Mouse (Mus musculus): ENCODE results near the gene Asic2. TPM values are rescaled to one million over a fixed set of nuclear protein-coding genes. Genes with fewer than 3 reads are reported as not detected.
A peak's percentile ranks its signal among the peaks of the same experiment; 100 is the strongest.

The Asic2 gene
- polyA plus RNA-seq, 1 experiment from 2014 or later, result 7.7 TPM

DNA sequence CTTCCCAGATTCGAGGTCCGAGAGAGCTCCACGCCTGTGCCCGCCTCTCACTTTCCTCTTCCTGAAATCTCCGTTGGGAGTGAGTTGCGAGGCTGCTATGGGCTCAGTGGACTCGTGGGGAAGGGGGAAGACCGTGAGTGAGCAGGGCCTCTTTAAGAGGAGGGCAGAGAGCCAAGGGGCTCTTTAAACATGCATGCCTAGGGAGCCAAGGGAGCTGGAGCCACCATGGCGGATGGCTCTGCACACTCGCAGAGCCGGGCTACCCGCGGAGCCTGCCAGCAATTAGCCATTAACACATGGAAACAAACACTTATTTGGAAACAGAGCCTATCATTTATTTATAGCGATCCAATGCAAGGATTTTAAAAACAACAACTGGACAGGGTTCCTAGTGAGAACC is 541.4 kb downstream of the Asic2 start:
- ATAC-seq (ENCODE audit: low FRiP score), result no peak
- H3K4me2 ChIP-seq, result peak overlapping the region; percentile 19; the same call in 1 of the 2 replicates

DNA sequence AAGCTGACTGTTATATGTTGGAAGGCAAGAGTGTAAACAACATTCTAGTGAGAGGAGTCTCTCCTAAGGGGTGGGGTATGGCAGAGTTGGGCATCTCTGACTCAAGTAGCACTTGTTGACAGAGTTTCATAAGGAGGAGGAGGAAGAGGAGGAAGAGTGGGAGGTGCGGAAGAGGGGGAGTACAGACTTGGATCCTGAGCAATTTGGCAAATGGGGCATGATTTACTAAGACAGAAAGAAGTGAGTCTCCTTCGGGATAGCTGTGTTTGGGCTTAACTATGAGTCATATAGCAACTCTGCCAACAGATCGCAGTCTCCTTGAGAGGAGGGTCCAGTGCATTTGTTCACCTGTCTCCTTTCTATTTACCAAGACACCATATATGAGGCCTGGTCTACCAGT is 549.1 kb downstream of the Asic2 start:
- 96% methylated on average over 3 of the region's 3 CpGs for WGBS
- H3K4me3 ChIP-seq, result no peak overlapping the region
- no peak for ATAC-seq (ENCODE audit: low FRiP score)
- H3K4me2 ChIP-seq, result no peak overlapping the region
- H3K36me3 ChIP-seq, result no peaks in the 10 kb centered on the region
- no peaks in the 10 kb centered on the region for H3K27me3 ChIP-seq
- no peak overlapping the region for H3K9ac ChIP-seq
- H3K9me3 ChIP-seq, result no peaks in the 10 kb centered on the region
- no peak overlapping the region for H3K27ac ChIP-seq
- H3K4me1 ChIP-seq (replicated peaks), result no peaks in the 10 kb centered on the region

More for the DNA sequence above, 541.4 kb downstream of the Asic2 start:
- no peaks in the 10 kb centered on the region for H3K9me3 ChIP-seq
- peaks cover 15% of the 10 kb centered on the region for H3K4me1 ChIP-seq (replicated peaks)
- no peak overlapping the region; the same call in 1 of the 2 replicates for H3K9ac ChIP-seq
- H3K36me3 ChIP-seq, result no peaks in the 10 kb centered on the region
- WGBS, result 49% methylated on average over 14 of the region's 14 CpGs
- H3K4me3 ChIP-seq, result no peak overlapping the region
- H3K27me3 ChIP-seq, result no peaks in the 10 kb centered on the region
- H3K27ac ChIP-seq, result no peak overlapping the region; the same call in 1 of the 2 replicates

DNA sequence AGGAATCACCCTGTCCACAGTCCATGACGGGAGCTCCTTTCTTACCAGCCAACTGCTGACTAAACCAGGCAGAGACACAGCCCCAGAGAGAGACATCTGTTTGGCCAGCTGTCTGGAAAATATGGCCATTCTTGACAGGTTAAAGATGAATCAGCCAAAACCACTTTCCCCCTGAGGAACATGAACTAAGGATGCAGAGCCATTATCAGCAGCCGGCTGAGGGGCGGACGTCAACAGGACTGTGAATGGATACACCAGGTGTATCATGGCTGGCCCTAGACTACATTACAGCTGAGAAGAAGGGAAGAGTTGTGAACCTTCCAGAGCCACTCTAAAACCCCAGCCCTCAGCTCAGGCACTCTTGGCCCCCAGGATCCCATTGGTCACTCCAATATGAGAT is 550.2 kb downstream of the Asic2 start:
- WGBS, result 94% methylated on average over 4 of the region's 4 CpGs

DNA sequence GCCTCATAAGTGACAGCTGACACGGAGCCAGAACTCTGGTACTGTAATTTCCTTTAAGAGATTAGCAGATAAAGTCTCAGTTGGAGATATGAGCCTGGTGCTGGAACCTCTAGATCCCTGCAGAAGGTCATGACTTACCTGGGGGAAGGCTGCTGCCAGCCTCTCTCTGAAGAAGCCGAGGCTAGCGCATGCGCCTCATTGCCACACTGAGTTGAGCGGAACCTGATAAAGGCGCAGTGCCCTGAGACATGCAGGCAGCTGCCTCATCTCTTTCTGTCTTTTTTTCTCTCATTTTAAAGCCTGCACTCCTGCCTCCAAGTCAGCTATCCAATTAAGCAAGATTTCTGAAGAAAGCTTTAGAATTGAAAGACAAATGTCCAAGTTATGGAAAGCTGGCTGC is 551.9 kb downstream of the Asic2 start:
- Histone ChIP-seq H3K36me3 (no peaks in the 10 kb centered on the region), H3K9ac (no peak overlapping the region), H3K4me3 (no peak overlapping the region), H3K9me3 (no peaks in the 10 kb centered on the region), H3K4me1 (replicated peaks) (no peaks in the 10 kb centered on the region), H3K27ac (no peak overlapping the region), H3K4me2 (no peak overlapping the region), H3K27me3 (no peaks in the 10 kb centered on the region)
- 86% methylated on average over 6 of the region's 6 CpGs for WGBS
- ATAC-seq (ENCODE audit: low FRiP score), result no peak

More for the DNA sequence above, 550.2 kb downstream of the Asic2 start:
- Histone ChIP-seq H3K9ac (no peak overlapping the region), H3K27me3 (no peaks in the 10 kb centered on the region), H3K9me3 (no peaks in the 10 kb centered on the region), H3K4me3 (no peak overlapping the region), H3K4me2 (no peak overlapping the region), H3K36me3 (no peaks in the 10 kb centered on the region), H3K4me1 (replicated peaks) (no peaks in the 10 kb centered on the region), H3K27ac (no peak overlapping the region)
- ATAC-seq (ENCODE audit: low FRiP score), result no peak

DNA sequence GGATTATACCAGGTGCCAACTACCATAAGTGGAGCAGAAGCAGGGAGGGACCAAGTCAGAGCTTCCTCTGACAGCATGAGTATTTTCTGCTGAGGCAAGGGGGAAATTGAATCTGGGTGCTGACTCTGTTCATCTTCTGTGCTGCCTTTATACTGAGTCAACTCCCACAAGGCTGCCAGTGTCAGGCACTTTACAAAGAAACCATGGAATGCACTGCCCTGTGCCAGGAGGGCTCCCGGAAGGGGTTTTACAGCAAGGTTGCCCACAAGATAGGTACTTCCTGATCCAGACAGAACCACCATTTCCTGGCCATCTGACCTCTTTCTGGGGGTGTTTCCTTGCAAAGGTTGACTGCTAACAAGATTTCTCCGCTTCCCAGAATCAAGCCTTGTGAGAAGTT is 553.7 kb downstream of the Asic2 start:
- WGBS, result 97% methylated on average over 2 of the region's 2 CpGs
- no peak overlapping the region for H3K4me3 ChIP-seq
- H3K27me3 ChIP-seq, result no peaks in the 10 kb centered on the region
- no peak overlapping the region for H3K9ac ChIP-seq
- no peaks in the 10 kb centered on the region for H3K9me3 ChIP-seq
- H3K27ac ChIP-seq, result no peak overlapping the region
- H3K4me1 ChIP-seq (replicated peaks), result no peaks in the 10 kb centered on the region
- no peaks in the 10 kb centered on the region for H3K36me3 ChIP-seq
- no peak overlapping the region for H3K4me2 ChIP-seq
- ATAC-seq (ENCODE audit: low FRiP score), result no peak

DNA sequence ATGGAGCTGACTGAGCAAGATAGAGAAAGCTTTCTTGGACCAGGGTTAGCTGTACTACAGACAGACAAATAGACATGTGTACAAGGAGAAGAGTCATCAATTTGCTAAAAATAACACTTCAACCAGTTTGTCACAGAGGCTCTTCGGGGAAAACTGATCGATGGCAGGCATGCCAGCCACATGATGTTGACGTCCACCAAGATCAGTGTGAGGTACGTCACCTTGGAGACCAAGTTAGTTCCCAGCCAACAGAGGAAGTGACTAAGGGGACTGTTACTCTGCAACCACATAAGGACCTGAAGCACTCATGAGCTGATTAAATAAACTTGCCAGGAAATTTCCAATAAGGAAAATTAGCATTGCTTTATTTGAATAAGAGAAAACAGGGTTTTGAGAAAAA is 557.0 kb downstream of the Asic2 start:
- H3K4me1 ChIP-seq (replicated peaks), result no peaks in the 10 kb centered on the region
- H3K27ac ChIP-seq, result no peak overlapping the region
- no peak overlapping the region for H3K4me3 ChIP-seq
- H3K9me3 ChIP-seq, result no peaks in the 10 kb centered on the region
- H3K4me2 ChIP-seq, result no peak overlapping the region
- 74% methylated on average over 4 of the region's 4 CpGs for WGBS
- ATAC-seq (ENCODE audit: low FRiP score), result no peak
- no peak overlapping the region for H3K9ac ChIP-seq
- H3K36me3 ChIP-seq, result no peaks in the 10 kb centered on the region
- H3K27me3 ChIP-seq, result no peaks in the 10 kb centered on the region

DNA sequence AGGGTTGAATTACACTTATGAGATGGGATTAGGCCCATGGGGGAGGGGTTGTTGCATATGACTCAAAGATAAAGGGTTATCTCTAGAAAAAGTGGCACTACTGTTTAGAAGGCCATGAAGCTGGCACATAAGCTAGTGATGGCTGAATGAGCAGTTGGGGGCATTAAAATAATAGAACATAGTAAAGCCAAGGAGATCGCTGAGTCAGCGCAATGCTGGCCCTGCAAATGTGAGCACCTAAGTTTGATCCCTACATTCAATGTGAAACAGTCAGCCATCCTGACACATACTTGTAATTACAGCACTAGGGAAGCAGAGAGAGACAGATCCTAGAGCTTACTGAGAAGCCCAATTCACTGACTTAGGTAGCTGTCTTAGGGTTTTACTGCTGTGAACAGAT is 562.3 kb downstream of the Asic2 start:
- H3K27me3 ChIP-seq, result no peaks in the 10 kb centered on the region
- 98% methylated on average over 2 of the region's 2 CpGs for WGBS
- H3K4me1 ChIP-seq (replicated peaks), result 0 out of 2 replicates have a peak, but pooled peaks cover 5% of the 10 kb centered on the region
- H3K4me3 ChIP-seq, result no peak overlapping the region
- no peaks in the 10 kb centered on the region for H3K9me3 ChIP-seq
- no peak for ATAC-seq (ENCODE audit: low FRiP score)
- H3K27ac ChIP-seq, result no peak overlapping the region
- no peak overlapping the region for H3K4me2 ChIP-seq
- H3K9ac ChIP-seq, result no peak overlapping the region
- H3K36me3 ChIP-seq, result no peaks in the 10 kb centered on the region

DNA sequence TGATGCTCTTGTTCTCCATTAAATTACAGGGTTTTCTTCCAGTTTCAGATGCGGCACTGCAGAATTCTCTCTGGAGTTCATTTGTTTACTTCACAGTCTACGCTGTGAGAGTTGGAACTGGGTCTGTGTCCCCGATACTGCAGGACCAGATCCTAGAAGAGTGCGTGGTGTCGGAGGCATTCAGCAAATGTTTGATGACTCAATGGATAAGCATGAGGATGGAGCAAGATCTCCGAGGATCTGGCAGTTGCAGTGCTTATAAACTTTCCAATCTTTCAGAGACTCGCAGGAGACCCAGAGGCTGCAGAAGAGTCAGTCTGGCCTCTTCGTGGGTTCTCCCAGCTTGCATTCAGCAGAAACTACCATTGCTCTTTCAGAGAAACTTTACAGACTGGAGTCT is 566.0 kb downstream of the Asic2 start:
- H3K9me3 ChIP-seq, result no peaks in the 10 kb centered on the region
- WGBS, result 92% methylated on average over 8 of the region's 8 CpGs
- H3K27ac ChIP-seq, result no peak overlapping the region
- H3K4me2 ChIP-seq, result no peak overlapping the region
- H3K4me3 ChIP-seq, result no peak overlapping the region
- ATAC-seq (ENCODE audit: low FRiP score), result no peak
- no peaks in the 10 kb centered on the region for H3K36me3 ChIP-seq
- H3K9ac ChIP-seq, result no peak overlapping the region
- 0 out of 2 replicates have a peak, but pooled peaks cover 5% of the 10 kb centered on the region for H3K4me1 ChIP-seq (replicated peaks)
- no peaks in the 10 kb centered on the region for H3K27me3 ChIP-seq

DNA sequence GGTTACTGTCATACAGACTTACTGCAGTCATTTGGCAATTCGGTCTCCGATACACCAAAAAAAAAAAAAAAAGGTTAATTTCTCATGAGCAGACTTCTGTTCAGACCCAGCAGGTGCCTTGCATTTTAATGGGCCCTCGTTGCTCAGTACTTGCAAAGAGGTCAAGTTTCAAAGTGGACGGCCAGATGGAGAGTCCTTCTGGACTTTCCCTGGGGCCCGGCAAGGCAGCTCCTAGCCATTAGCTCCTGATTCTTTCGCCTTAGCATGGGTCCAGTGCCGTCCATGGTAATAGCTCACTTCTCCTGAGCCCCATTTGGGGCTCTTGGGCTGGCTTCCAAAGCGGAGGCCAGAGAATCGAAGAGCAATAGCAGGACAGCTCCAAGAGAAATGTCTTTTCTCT is 575.4 kb downstream of the Asic2 start:
- no peak overlapping the region for H3K9ac ChIP-seq
- no peak overlapping the region for H3K4me2 ChIP-seq
- H3K9me3 ChIP-seq, result no peaks in the 10 kb centered on the region
- WGBS, result 67% methylated on average over 9 of the region's 9 CpGs
- ATAC-seq (ENCODE audit: low FRiP score), result no peak
- no peak overlapping the region for H3K27ac ChIP-seq
- no peak overlapping the region for H3K4me3 ChIP-seq
- H3K36me3 ChIP-seq, result no peaks in the 10 kb centered on the region
- no peaks in the 10 kb centered on the region for H3K27me3 ChIP-seq
- no peaks in the 10 kb centered on the region for H3K4me1 ChIP-seq (replicated peaks)

DNA sequence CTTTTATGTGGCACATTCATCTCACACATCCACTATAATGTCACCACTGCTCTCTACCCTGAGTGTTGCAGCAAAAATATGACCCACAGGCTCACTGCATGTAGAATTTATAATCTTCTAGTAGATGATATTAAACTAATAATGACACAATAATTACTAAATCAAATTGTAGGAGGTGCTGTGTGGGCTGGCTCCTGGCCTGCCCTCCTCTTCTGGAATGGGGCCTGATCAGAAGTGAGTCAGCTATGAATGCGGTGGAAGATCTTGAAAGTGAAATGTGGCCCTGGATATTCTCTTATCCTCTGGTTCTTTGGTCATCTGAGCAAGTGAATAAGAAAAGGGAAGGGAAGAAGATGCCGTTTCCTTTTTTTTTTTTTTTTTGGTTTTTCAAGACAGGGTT is 582.1 kb downstream of the Asic2 start:
- Histone ChIP-seq H3K27ac (no peak overlapping the region), H3K9me3 (no peaks in the 10 kb centered on the region), H3K9ac (no peak overlapping the region), H3K4me3 (no peak overlapping the region), H3K36me3 (no peaks in the 10 kb centered on the region), H3K4me2 (no peak overlapping the region), H3K4me1 (replicated peaks) (peaks cover 10% of the 10 kb centered on the region), H3K27me3 (no peaks in the 10 kb centered on the region)
- WGBS, result 94% methylated on average over 2 of the region's 2 CpGs
- no peak for ATAC-seq (ENCODE audit: low FRiP score)

DNA sequence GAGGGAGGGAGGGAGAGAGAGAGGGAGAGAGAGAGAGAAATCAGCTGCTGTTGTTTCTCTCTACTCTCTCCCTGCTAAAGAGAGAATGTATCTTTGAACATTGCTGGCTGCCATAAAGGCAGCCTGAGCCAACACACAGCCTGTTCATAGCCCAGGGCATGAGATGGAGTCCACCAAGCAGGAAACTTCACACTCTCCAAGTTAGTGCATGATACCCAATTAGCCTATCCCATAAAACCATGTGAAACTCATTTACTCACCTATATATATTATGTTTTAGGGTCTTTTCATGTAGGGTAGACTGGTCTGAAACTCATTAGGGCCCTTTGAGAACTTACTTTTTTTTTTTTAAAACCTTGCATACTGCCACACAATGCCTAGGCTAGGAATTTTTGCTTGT is 582.7 kb downstream of the Asic2 start:
- no peak overlapping the region for H3K4me3 ChIP-seq
- no peaks in the 10 kb centered on the region for H3K36me3 ChIP-seq
- no peak overlapping the region for H3K9ac ChIP-seq
- no peaks in the 10 kb centered on the region for H3K27me3 ChIP-seq
- no peak overlapping the region for H3K27ac ChIP-seq
- no peak for ATAC-seq (ENCODE audit: low FRiP score)
- H3K4me1 ChIP-seq (replicated peaks), result peaks cover 16% of the 10 kb centered on the region
- H3K9me3 ChIP-seq, result no peaks in the 10 kb centered on the region
- H3K4me2 ChIP-seq, result no peak overlapping the region

DNA sequence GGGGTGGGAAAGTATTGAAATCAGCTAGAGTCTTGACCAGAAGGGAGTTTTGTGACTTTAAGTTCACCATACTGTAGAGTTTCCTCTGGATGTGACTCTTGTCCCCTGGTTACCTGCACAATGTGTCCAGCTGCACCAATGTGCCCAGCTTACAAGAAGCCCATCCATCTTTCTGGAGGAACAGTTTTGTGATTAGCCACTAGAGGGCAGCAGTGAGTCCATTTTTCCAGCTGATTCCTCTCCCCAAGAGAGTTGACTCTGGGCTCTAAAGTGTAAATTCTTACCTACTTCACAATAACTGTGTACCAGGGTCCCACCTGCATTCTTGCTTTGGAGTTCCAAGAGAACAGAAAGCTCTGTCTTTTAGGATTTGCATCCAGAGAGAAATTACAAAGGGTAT is 593.4 kb downstream of the Asic2 start:
- peaks cover 5% of the 10 kb centered on the region; the same call in 1 of the 2 replicates for H3K9me3 ChIP-seq
- H3K4me1 ChIP-seq (replicated peaks), result peaks cover 24% of the 10 kb centered on the region
- no peak overlapping the region for H3K4me3 ChIP-seq
- no peak overlapping the region for H3K9ac ChIP-seq
- H3K36me3 ChIP-seq, result no peaks in the 10 kb centered on the region
- H3K27me3 ChIP-seq, result peaks cover 3% of the 10 kb centered on the region; the same call in 1 of the 2 replicates
- no peak overlapping the region for H3K4me2 ChIP-seq
- H3K27ac ChIP-seq, result no peak overlapping the region
- ATAC-seq (ENCODE audit: low FRiP score), result no peak

DNA sequence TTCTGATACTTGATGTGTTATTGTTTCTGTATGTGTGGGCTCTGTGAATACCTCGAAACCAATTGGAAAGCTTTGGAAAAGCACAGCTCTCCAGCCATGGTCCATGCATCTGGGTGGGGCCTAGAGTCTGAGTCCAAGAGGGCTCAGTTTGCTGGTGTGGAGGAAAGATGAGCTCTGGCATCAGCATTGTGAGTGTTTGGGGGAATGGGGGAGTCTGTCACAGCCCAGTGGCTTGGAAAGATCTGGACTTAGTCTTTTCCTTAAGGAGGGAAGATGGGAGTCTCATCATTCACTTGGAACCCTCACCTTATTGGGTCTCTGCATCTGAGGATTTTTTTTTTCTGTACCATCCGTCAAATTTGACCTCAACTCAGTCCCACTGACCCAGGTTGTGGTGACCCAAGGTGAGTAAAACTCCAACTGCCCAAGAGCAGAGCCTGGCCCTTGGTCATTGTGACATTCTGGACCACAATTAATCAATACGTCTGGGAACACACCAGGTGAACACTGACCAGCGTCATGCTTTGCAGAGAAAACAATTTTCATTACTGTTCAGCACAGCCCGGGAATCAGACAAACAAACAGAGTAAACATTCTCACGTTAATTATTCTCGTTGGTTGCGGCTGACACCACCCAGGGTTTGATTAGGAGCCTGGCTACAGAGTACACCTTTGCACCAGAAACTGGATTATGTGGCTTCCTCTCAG is 594.1 kb downstream of the Asic2 start:
- H3K4me3 ChIP-seq, result no peak overlapping the region
- ATAC-seq (ENCODE audit: low FRiP score), result no peak
- H3K36me3 ChIP-seq, result no peaks in the 10 kb centered on the region
- H3K9me3 ChIP-seq, result peaks cover 5% of the 10 kb centered on the region; the same call in 1 of the 2 replicates
- no peak overlapping the region for H3K4me2 ChIP-seq
- no peak overlapping the region for H3K27ac ChIP-seq
- no peak overlapping the region for H3K9ac ChIP-seq
- peaks cover 3% of the 10 kb centered on the region; the same call in 1 of the 2 replicates for H3K27me3 ChIP-seq
- peaks cover 31% of the 10 kb centered on the region for H3K4me1 ChIP-seq (replicated peaks)
- 73% methylated on average over 8 of the region's 8 CpGs for WGBS
